Mouse (Mus musculus): ENCODE results near the gene Grk6. TPM values are rescaled to one million over a fixed set of nuclear protein-coding genes. Genes with fewer than 3 reads are reported as not detected.

Gene Grk6
- polyA plus RNA-seq, 1 experiment from 2014 or later: 42.7 TPM

GRCm38 (mm10) chr13:55478036-55478435, 33.2 kb downstream of the Grk6 start:
- Histone ChIP-seq H3K27me3 (ENCODE audit: control insufficient read depth, insufficient read depth, low read length) (no peaks in the 10 kb centered on the region), H3K9me3 (ENCODE audit: control insufficient read depth, low read length) (no peaks in the 10 kb centered on the region), H3K9ac (no peak overlapping the region), H3K4me3 (replicated peaks; ENCODE audit: low read length) (no peak overlapping the region), H3K4me2 (replicated peaks) (no peak overlapping the region), H3K27ac (no peak overlapping the region), H3K36me3 (replicated peaks; ENCODE audit: control insufficient read depth, insufficient read depth) (peaks cover 99% of the 10 kb centered on the region), H3K4me1 (replicated peaks; ENCODE audit: control insufficient read depth, insufficient read depth, low read length) (peaks cover 37% of the 10 kb centered on the region)
- DNase-seq (ENCODE audit: low spot score) (no peak), ATAC-seq (ENCODE audit: low FRiP score) (no peak)
- WGBS: 54% methylated on average over 5 of the region's 5 CpGs

- Histone ChIP-seq H3K4me1 (replicated peaks; ENCODE audit: control insufficient read depth, insufficient read depth, low read length) (peaks cover 37% of the 10 kb centered on the region), H3K9ac (no peak overlapping the region), H3K36me3 (replicated peaks; ENCODE audit: control insufficient read depth, insufficient read depth) (peaks cover 92% of the 10 kb centered on the region), H3K27ac (no peak overlapping the region), H3K27me3 (ENCODE audit: control insufficient read depth, insufficient read depth, low read length) (no peaks in the 10 kb centered on the region), H3K9me3 (ENCODE audit: control insufficient read depth, low read length) (no peaks in the 10 kb centered on the region), H3K4me3 (replicated peaks; ENCODE audit: low read length) (no peak overlapping the region), H3K4me2 (replicated peaks) (no peak overlapping the region)
- ATAC-seq (ENCODE audit: low FRiP score): no peak
- 87% methylated on average over 7 of the region's 7 CpGs for WGBS
- no peak for DNase-seq (ENCODE audit: low spot score)
Measured at GRCm38 (mm10) chr13:55479008-55479407, 34.1 kb downstream of the Grk6 start.

- Histone ChIP-seq H3K27me3 (ENCODE audit: control insufficient read depth, insufficient read depth, low read length) (no peaks in the 10 kb centered on the region), H3K4me2 (replicated peaks) (no peak overlapping the region), H3K9ac (no peak overlapping the region), H3K27ac (no peak overlapping the region), H3K4me1 (replicated peaks; ENCODE audit: control insufficient read depth, insufficient read depth, low read length) (peaks cover 36% of the 10 kb centered on the region), H3K36me3 (replicated peaks; ENCODE audit: control insufficient read depth, insufficient read depth) (peaks cover 82% of the 10 kb centered on the region), H3K9me3 (ENCODE audit: control insufficient read depth, low read length) (no peaks in the 10 kb centered on the region), H3K4me3 (replicated peaks; ENCODE audit: low read length) (no peak overlapping the region)
- ATAC-seq (ENCODE audit: low FRiP score) (no peak), DNase-seq (ENCODE audit: low spot score) (no peak)
Measured at GRCm38 (mm10) chr13:55479929-55480328, 35.1 kb downstream of the Grk6 start.

GRCm38 (mm10) chr13:55482542-55482941, 37.7 kb downstream of the Grk6 start:
- no peak for ATAC-seq (ENCODE audit: low FRiP score)
- no peak for DNase-seq (ENCODE audit: low spot score)

GRCm38 (mm10) chr13:55483071-55483470, 38.2 kb downstream of the Grk6 start:
- Histone ChIP-seq H3K4me3 (replicated peaks; ENCODE audit: low read length) (peak overlapping the region; percentile 97), H3K4me2 (replicated peaks) (peak overlapping the region; percentile 99), H3K9ac (peak overlapping the region; percentile 100), H3K9me3 (ENCODE audit: control insufficient read depth, low read length) (no peaks in the 10 kb centered on the region), H3K36me3 (replicated peaks; ENCODE audit: control insufficient read depth, insufficient read depth) (peaks cover 51% of the 10 kb centered on the region), H3K4me1 (replicated peaks; ENCODE audit: control insufficient read depth, insufficient read depth, low read length) (peaks cover 46% of the 10 kb centered on the region), H3K27me3 (ENCODE audit: control insufficient read depth, insufficient read depth, low read length) (no peaks in the 10 kb centered on the region), H3K27ac (peak overlapping the region; percentile 99)
- 28% methylated on average over 9 of the region's 9 CpGs for WGBS
- ATAC-seq (ENCODE audit: low FRiP score) (no peak), DNase-seq (ENCODE audit: low spot score) (no peak)

More at GRCm38 (mm10) chr13:55482542-55482941, 37.7 kb downstream of the Grk6 start:
- Histone ChIP-seq H3K36me3 (replicated peaks; ENCODE audit: control insufficient read depth, insufficient read depth) (peaks cover 56% of the 10 kb centered on the region), H3K9ac (peak overlapping the region; percentile 100), H3K4me2 (replicated peaks) (peak overlapping the region; percentile 99), H3K27me3 (ENCODE audit: control insufficient read depth, insufficient read depth, low read length) (no peaks in the 10 kb centered on the region), H3K9me3 (ENCODE audit: control insufficient read depth, low read length) (no peaks in the 10 kb centered on the region), H3K4me3 (replicated peaks; ENCODE audit: low read length) (no peak overlapping the region), H3K27ac (peak overlapping the region; percentile 17; the same call in 1 of the 2 replicates), H3K4me1 (replicated peaks; ENCODE audit: control insufficient read depth, insufficient read depth, low read length) (peaks cover 45% of the 10 kb centered on the region)
- WGBS: 67% methylated on average over 7 of the region's 7 CpGs

- H3K27ac ChIP-seq: peak overlapping the region; percentile 99
- peaks cover 52% of the 10 kb centered on the region for H3K4me1 ChIP-seq (replicated peaks; ENCODE audit: control insufficient read depth, insufficient read depth, low read length)
- peak overlapping the region; percentile 100 for H3K9ac ChIP-seq
- H3K4me2 ChIP-seq (replicated peaks): peak overlapping the region; percentile 99
- H3K4me3 ChIP-seq (replicated peaks; ENCODE audit: low read length): peak overlapping the region; percentile 97
- H3K36me3 ChIP-seq (replicated peaks; ENCODE audit: control insufficient read depth, insufficient read depth): peaks cover 47% of the 10 kb centered on the region
- H3K27me3 ChIP-seq (ENCODE audit: control insufficient read depth, insufficient read depth, low read length): no peaks in the 10 kb centered on the region
- DNase-seq (ENCODE audit: low spot score) (peak; percentile 88), ATAC-seq (ENCODE audit: low FRiP score) (peak; percentile 84)
- WGBS: 3% methylated on average over 15 of the region's 15 CpGs
- H3K9me3 ChIP-seq (ENCODE audit: control insufficient read depth, low read length): no peaks in the 10 kb centered on the region
Measured at GRCm38 (mm10) chr13:55483593-55483992, 38.7 kb downstream of the Grk6 start.

- H3K4me2 ChIP-seq (replicated peaks): peak overlapping the region; percentile 99
- H3K36me3 ChIP-seq (replicated peaks; ENCODE audit: control insufficient read depth, insufficient read depth): peaks cover 36% of the 10 kb centered on the region
- no peak for DNase-seq (ENCODE audit: low spot score)
- peaks cover 54% of the 10 kb centered on the region for H3K4me1 ChIP-seq (replicated peaks; ENCODE audit: control insufficient read depth, insufficient read depth, low read length)
- peak overlapping the region; percentile 97 for H3K4me3 ChIP-seq (replicated peaks; ENCODE audit: low read length)
- 6% methylated on average over 7 of the region's 7 CpGs for WGBS
- H3K27ac ChIP-seq: peak overlapping the region; percentile 99
- no peak for ATAC-seq (ENCODE audit: low FRiP score)
- H3K9me3 ChIP-seq (ENCODE audit: control insufficient read depth, low read length): no peaks in the 10 kb centered on the region
- H3K27me3 ChIP-seq (ENCODE audit: control insufficient read depth, insufficient read depth, low read length): no peaks in the 10 kb centered on the region
- peak overlapping the region; percentile 100 for H3K9ac ChIP-seq
Measured at GRCm38 (mm10) chr13:55484520-55485088, 39.7 kb downstream of the Grk6 start.

- ATAC-seq (ENCODE audit: low FRiP score): no peak
- WGBS: 22% methylated on average over 14 of the region's 14 CpGs
- DNase-seq (ENCODE audit: low spot score): no peak
Measured at GRCm38 (mm10) chr13:55486029-55486794, 41.3 kb downstream of the Grk6 start.

GRCm38 (mm10) chr13:55486916-55487577, 42.2 kb downstream of the Grk6 start:
- ATAC-seq (ENCODE audit: low FRiP score) (peak; percentile 39), DNase-seq (ENCODE audit: low spot score) (no peak)
- Histone ChIP-seq H3K27ac (peak overlapping the region; percentile 99), H3K4me1 (replicated peaks; ENCODE audit: control insufficient read depth, insufficient read depth, low read length) (peaks cover 52% of the 10 kb centered on the region), H3K4me3 (replicated peaks; ENCODE audit: low read length) (peak overlapping the region; percentile 97), H3K4me2 (replicated peaks) (peak overlapping the region; percentile 99), H3K27me3 (ENCODE audit: control insufficient read depth, insufficient read depth, low read length) (no peaks in the 10 kb centered on the region), H3K36me3 (replicated peaks; ENCODE audit: control insufficient read depth, insufficient read depth) (peaks cover 12% of the 10 kb centered on the region), H3K9ac (peak overlapping the region; percentile 100), H3K9me3 (ENCODE audit: control insufficient read depth, low read length) (no peaks in the 10 kb centered on the region)
- under 1% methylated on average over 29 of the region's 29 CpGs for WGBS

More at GRCm38 (mm10) chr13:55486029-55486794, 41.3 kb downstream of the Grk6 start:
- Histone ChIP-seq H3K4me3 (replicated peaks; ENCODE audit: low read length) (peak overlapping the region; percentile 97), H3K9me3 (ENCODE audit: control insufficient read depth, low read length) (no peaks in the 10 kb centered on the region), H3K9ac (peak overlapping the region; percentile 100), H3K27me3 (ENCODE audit: control insufficient read depth, insufficient read depth, low read length) (no peaks in the 10 kb centered on the region), H3K4me1 (replicated peaks; ENCODE audit: control insufficient read depth, insufficient read depth, low read length) (peaks cover 54% of the 10 kb centered on the region), H3K36me3 (replicated peaks; ENCODE audit: control insufficient read depth, insufficient read depth) (peaks cover 20% of the 10 kb centered on the region), H3K27ac (peak overlapping the region; percentile 99), H3K4me2 (replicated peaks) (peak overlapping the region; percentile 99)
